Mouse (Mus musculus) lung, postnatal 0 days (tissue): Measurements from ENCODE around the gene 4930404N11Rik.

Source experiments
- CTCF ChIP-seq: IDR thresholded peaks from 2 replicates; pipeline ENCODE4 v1.5.1; 2016; ENCODE audit warnings: antibody characterized with exemption, mild to moderate bottlenecking
- EP300 ChIP-seq: IDR thresholded peaks from 2 replicates; pipeline ENCODE4 v1.6.1; 2016; ENCODE audit warnings: antibody characterized with exemption, mild to moderate bottlenecking, control low read depth

DNA sequence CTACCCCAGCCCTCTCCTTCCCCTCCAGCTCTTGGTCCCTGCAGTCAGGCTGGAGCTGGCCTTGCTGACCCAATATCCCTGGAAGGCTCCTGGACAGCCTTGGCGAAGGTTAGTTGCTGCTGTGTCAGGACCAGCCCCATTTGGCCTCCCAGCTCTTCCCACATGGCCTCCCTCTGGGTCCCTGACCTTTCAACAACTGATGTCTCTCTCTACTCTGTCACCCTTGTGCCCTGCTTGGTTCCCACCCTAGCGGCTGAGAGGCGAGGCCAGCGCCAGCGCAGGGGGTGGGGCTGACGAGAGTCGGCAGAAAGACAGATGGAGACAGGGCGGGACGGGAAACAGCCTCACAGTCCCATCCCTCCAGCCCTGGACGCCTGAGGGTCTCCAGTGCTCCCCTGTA is 37.2 kb downstream of the 4930404N11Rik start, which contains the start of gene Tbxa2r:
- TF ChIP-seq CTCF, result peak; percentile 55
- TF ChIP-seq EP300, result no peak
